Mouse (Mus musculus) retina, adult 2 months (tissue): ENCODE results near the gene Olfr1265.

Experiments
- DNase-seq: peaks from one replicate; pipeline ENCODE4 v3.0.0-alpha.2; 2012; ENCODE audit warnings: low read depth, low spot score

Gene Olfr1265

DNA sequence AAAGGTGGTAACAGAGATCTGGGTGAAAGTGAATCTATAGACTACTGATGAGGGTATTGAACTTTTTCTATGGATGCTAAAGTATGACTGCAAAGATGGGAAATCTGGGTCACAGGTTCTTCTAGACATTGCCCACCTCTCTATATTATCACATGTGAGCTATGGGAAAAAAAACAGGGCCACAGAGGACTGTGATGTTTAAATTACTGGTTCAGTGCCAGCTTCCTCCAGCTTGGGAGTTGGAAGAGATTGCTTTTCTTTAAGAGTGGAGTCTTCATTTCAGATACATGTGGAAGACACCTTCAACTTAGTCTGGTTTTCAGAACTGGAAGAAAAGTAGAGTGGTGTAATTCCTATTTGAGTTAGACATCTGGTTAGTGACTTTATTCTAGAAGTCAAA, at the start of gene Olfr1265:
Gene Olfr1265, plus strand, starts transcription at position 301 of the 400 bp plus-strand sequence.
- DNase-seq, result no peak

DNA sequence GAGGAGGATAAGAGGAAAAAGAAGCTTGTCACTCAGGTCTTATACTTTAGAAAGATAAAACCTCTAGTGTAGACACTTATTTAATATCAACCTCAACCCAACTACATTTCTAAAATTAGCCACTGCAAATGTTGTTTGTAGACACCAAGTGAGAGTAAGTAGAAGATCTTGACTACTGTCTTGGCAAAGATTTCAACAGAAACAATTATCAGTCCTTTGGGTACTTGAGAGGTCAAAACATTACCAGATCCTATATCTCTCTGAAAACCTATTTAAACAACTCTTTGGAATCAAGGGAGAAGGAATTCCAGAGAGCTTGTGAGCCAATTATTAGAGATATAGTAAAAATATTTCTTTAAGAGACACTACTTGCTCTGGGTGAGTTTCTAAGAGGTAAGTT, 44.2 kb upstream of the Olfr1265 start, which contains the start of gene Olfr1261:
Gene Olfr1261, plus strand, starts transcription at position 301 of the 400 bp plus-strand sequence.
- DNase-seq, result no peak

DNA sequence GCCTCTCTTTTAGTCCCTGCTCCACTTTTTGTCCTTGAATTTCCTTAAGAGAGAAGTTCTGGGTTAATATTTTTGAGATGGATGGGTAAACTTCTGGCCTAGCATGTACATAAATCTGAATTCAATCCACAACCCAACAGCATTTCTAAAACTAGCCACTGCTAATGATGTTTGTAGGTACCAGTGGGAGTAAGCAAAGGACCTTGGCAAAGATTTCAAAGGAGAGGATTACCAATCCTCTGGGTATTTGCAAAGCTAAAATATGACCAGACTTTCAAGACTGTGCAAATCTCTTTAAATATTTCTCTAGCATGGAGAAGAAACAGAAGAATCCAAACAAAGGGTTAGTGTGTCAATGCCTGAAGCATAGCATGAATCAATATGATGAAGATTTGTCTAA, 35.3 kb upstream of the Olfr1265 start, which contains the start of gene Olfr1262:
Gene Olfr1262, plus strand, starts transcription at position 301 of the 400 bp plus-strand sequence.
- no peak for DNase-seq

DNA sequence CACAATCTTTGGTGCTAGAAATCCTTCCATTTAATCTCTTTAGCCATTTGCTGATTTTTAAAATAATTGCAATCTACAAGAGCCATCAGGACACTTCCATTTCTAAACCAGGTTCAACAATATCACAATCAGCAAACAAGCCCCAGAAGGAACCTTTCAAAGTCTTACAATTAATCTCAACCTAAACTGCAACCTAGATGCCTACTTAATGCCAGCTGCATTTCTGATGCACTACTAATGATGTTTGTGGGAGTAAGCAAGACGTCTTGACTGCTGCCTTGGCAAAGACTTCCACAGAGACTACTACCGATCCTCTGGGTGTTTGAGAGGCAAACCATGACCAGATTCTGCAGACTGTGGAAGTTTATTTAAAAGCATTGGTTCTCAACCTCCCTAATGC, 23.3 kb upstream of the Olfr1265 start, which contains the start of gene Olfr1263:
Gene Olfr1263, plus strand, starts transcription at position 301 of the 400 bp plus-strand sequence.
- DNase-seq, result no peak

DNA sequence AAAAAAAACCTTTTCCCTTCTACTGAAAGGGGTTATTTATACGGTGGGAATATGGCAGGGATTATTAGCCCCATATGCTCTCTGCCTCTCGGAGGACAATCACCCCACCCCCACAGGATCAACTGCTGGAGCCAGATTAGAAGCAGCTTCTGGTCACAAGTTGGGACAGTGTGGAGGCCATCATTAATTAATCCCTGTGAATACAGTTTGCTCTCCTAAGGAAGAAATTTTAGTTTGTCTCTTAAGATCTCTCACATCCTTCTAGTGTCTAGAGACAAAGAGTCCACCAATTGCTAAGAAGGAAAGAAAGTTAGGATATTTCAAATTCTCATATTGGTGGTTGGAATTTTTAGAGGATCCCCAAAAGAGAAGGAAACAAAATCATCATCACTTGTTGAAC, 9.7 kb upstream of the Olfr1265 start, which contains the start of gene Olfr1264:
Gene Olfr1264, minus strand, starts transcription at position 101 of the 400 bp plus-strand sequence.
- no peak for DNase-seq

DNA sequence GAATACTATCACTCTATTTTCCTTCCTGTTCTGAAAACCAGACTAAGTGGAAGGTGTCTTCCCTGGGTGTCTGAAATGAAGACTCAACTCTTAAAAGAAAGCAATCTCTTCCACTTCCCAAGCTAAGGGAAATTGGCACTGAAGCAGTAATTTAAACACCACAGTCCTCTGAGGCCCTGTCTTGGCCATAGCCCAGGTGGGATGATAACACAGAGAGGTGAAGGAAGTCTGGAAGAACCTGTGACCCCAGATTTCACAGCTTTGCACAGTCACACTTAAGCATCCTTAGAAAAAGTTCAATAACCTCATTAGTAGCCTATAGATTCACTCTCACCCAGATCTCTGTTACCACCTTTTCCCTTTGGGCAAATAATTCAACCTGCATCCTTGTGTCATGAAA, 28.4 kb downstream of the Olfr1265 start, which contains the start of gene Olfr140:
Gene Olfr140, minus strand, starts transcription at position 101 of the 400 bp plus-strand sequence.
- no peak for DNase-seq

DNA sequence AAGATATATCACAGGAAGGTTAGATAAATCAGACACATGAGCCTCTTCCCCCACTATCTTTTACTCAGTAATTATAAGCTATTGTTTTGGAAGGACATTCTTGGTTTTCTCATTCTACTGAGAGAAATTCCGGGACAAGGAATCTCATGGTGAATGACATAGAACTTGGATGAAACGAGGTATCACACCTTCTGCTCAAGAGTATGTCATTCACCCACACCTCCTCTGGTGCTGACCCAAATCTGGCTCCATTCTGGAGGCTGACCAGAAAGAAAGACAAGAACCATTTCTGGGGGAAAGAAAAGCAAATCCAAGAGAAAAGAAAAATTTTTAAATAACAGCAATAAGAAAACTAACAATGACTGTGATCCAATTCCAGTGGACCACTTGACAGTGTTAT, 34.9 kb downstream of the Olfr1265 start:
- DNase-seq, result no peak
